Mouse (Mus musculus) urinary bladder, adult 2 months (tissue): ENCODE data around the gene Evc. TPM values are rescaled to one million over a fixed set of nuclear protein-coding genes. Genes with fewer than 3 reads are reported as not detected.

Experiments
- DNase-seq: peaks from one replicate; pipeline ENCODE4 v3.0.0; 2022; ENCODE audit warnings: low spot score
- polyA plus RNA-seq: library from polyadenylated mRNA; depleted of rRNA; stranded (reverse); fragments of >200 nt; gene quantifications from 2 replicates; pipeline ENCODE4 v1.2.3, GENCODE M21; 2012

Gene Evc
- polyA plus RNA-seq, 1 experiment, result 23.8 TPM

DNA sequence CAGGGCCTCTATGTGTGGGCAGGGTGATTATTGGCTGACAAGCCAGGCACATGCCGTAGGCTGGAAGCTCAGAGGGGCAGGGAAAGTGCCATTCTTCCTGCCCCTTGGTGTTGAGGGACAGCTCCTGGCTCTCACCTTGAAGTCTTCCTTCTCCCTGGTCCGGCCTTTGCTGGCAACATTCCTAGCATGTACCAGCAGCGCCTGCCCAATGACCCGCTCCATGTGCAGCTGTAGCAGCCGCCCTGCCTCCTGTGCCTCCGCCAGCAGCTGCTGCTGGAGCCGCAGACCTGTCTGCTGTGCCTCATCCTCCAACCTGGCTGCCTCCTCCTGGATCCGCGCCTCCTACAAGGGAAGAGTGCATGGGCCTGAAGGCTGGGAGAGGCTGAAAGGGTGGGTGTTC is 26.7 kb downstream of the Evc start:
- no peak for DNase-seq

DNA sequence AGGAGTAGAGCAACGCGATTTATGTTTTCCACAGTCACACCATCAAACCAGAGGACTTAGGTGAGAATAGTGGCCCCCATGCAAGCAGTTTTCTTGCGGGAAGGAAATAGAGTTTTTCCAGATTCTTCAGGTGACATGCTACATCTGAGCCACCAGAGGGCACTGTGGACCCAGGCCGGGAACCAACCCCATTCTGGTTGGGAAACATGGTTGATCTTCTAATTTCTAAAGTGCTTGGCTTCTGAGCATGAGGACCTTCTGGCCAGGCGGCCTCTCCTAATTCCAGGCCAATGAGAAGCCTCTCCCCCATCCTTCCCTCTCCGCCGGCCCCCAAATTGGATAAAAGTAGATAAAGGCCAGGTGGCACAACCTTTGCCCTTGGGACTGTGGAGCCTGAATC is 38.3 kb downstream of the Evc start:
- DNase-seq, result no peak

DNA sequence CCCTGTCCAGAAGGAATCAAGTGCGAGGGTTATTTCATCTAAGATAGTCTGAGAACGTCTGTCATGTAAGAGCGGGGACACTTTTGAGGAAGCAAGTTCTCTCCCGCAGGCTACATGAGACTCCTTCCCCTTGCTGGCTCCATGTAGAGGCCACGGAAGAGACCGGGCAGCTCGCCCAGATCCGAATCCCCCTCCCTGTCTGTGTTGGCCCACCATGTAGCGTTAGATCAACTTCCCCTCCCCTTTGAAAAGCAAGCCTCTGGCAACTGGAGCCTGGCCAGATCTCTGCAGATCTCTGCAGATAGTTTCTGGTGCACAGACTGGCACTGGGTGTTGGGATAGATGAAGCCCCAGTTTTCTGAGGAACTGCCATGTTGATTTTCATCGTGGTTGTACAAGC is 40.0 kb downstream of the Evc start:
- DNase-seq, result no peak

DNA sequence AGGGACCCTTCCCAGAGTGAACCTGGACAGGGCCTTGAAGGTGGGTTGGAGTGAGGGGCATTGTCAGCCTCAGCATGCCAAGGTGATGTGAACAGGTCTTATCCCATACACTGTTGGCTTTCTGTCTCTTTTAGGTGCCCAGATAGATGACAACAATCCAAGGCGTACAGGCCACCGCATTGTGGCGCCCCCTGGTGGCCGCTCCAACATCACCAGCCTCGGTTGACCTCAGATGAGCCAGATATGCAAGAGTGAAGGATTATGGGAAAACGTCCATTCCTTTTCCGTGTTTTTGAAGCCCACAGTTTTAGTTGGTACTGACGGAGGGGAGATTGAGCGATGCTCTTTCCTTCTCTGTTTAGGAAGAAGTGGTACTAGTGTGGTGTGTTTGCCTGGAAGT is 45.7 kb downstream of the Evc start:
- no peak for DNase-seq

DNA sequence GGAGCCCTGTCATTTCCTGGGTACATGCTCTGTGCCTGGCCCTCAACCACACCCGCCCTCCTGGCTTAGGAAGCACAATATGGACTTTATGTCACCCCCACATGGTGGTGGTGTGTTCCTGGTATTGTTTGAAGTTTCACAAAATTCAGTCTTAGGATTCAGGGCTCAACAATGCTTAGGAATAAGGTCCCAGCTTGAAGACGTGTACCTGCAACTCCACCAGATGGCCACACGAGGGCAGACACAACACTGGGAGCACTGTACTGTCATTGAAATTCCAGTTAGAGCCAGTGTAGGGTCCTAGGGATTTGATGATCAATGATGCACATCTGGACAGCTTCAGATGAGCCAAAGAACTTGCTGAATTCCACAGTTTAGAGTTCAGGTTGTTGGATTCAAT is 47.5 kb downstream of the Evc start:
- DNase-seq, result no peak

DNA sequence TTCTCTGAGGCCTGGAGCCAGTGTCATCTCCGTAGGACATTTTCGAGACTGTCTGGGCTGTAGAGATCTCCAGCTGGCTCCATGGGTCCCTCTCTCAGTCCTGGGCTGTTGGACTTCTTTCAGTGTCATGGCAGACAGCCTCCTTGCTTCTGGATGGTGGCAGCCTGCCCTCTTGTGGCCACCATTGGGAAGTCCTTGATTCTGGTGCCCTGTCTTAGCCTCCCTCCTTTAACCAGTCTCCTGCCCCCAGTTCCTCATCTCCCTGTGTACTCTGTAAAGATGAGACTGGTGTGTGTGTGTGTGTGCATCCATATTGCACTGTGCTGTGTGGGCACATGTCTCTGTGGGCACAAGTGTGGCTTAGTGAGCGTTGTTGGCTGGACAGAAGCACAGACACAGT is 48.3 kb downstream of the Evc start:
- DNase-seq, result no peak

DNA sequence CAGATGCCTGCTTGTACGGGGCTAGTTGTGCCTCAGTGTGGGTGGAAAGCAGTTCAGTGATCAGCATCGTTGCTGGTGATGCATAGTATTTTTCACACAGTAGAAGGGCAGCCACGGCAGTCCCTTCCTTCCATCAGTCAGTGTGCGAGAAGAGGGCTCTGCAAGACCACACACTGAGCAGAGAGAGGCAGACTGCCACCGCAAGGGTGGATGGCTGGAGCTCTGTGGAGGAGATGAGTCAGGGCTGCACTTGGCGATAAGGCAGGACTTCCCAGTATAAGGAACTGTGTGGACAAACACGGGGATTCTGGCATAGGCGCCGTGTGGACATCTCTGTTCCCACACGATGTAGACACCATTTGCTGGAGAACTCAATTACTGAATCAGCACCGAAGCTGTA is 55.7 kb downstream of the Evc start:
- no peak for DNase-seq

DNA sequence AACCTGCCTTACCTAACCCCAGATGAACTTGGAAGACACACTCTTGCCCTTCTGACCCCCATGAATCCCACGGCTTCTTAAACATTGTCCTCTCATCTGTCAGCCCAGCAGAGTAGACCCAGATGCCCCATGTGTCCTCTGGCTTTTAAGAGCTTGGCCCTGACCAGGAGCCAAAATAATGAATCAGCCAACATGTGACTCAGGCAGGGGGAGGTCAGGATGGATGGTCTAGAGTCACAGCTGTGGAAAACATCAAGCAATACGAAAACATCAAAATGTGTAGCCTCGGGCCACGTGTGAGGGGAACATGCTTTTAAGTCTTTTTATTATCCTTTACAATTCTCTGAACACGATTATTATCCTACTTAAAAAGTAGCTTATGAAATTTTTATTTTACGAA is 72.9 kb downstream of the Evc start:
- no peak for DNase-seq

DNA sequence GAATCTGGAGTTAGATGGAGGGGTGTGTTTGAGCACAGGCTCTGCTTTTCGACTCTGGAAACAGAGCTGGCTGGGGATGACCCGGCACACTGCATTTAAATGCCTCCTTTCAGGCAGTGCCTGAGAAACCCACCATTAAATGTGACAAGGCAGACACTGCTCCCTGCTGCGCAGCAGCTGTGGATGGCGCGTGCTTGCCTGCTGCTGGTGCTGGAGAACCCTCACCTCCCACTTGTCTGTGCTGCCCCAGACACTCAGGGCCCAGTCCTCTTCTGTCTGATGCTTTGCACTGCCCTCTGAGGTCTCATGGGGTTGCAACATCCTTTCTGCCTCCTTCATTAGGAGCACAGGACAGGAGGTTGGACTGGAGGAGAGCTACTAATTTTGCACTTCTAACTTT is 75.0 kb downstream of the Evc start:
- no peak for DNase-seq

DNA sequence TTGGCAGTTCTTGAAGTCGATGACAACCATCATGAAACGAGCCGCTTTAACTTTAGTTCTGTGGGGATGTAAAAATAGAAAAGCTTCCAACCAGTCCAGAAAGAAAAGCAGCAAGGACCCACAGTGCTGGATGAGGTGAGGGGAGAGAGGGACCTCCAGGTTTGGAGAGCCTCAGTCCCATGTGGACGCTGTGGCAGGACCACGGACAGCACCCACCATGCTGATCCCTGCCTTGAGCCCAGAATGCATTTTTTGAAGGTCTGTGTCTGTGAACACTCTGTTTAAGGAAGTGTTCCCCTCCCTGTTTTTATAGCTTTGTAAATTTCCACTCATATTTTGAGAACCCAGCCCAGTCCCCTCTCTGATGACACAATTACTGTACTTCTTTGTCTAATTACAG is 79.5 kb downstream of the Evc start:
- no peak for DNase-seq

DNA sequence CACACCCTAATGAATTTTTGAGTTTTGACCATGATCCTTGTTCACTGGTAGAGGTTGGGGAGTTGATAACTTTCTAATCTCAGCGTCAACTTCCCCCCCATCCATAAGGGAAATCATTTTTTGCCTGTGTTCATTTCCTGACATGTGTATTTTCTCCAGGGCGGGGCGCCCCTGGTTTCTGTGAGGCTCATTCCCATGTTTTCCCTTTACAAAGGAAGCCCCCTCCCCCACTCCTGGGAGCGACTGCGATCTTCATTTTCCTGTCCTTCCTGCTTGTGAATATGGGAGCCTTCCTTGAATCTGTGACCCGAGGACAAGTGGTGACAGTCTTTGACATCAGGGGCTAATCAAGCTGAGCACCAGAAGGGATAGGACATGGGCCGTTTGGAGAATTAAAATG is 79.9 kb downstream of the Evc start:
- no peak for DNase-seq

DNA sequence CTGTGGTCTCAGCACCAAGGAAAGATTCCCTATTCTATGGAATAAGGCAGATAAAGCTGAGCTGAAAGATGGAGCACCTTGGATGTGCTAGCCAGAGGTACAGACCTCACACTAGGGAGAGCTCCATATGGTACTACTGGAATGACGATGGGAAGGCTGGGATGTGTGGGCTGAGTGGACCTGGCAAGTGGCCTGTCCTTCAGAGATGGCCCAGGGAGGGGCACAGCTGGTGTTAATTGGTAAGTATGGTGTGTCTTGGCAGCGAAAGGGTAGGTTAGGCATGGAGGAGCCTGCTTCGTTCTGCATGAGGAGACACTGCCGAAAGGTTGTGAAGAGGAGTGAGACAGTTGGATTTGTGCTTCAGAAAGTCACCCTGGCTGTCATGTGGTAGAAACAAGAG is 82.2 kb downstream of the Evc start:
- DNase-seq, result no peak

DNA sequence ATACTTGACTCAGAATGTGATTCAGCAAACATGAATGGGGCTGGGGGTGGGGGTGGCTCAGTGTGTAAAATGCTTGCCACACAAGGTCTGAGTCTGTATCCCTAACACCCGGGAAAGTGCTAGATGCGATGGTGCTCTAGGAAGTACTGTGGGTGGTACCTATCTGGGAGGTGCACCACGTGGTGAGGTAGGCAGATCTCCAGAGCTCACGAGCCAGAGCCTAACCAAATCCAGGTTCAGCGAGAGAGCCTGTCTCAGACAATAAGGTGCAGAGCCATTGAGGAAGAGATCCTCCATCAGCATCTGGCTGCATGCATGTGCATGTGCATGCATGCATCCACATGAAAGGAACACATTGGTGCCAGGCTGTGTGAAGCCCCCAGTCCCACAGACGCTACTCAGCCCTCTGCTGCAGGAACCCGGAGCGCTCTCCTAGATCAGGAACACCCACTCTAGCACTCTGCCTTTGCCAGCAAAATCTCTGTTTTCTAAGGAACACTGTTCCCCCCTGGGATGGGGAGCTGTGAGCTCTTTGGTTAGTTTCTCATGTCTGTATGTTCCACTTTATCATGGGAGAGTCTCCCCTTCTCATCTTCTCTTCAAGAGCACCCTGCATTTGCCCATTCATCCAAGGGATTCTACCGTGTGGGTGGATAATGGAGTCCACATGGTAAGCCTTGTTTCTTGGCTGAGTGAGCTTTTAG is 84.4 kb downstream of the Evc start:
- DNase-seq, result no peak

DNA sequence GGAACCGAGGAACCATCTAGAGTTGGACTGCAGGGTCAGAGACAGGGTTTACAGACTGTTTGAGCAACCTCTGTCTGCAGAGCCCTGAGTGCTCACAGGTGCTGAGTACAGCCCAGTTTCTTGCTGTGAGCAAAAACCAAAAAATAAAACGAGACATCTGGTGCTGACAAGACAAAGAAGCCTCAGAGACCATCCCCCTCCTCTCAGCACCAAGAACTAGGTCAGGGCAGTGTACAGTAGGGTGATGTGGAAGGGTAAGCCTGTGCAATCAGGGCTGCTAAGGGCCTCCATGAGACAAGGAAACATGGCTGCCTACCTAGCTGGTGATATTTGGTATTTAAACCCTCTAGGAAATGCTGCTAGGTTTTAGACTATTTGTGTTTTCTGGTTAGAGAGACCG is 85.1 kb downstream of the Evc start:
- DNase-seq, result no peak

DNA sequence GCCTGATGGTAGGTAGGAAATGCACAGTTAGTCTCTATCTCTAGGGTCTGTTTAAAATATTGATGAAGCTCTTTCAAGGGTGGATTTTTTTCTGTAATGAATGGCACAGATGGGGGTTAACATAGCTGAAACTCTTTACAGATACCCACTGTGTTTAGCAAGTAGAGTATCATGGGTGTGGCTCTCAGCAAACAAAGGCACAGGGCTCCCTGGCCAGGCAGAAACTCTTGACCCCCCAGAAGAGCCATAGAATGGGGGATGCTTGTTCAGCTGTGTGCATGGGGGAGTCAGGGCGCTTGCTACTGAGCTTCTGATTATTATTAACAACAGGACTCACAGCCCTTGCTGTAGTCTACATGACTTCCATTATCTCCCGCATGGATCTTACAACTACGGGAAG is 87.8 kb downstream of the Evc start:
- DNase-seq, result no peak

DNA sequence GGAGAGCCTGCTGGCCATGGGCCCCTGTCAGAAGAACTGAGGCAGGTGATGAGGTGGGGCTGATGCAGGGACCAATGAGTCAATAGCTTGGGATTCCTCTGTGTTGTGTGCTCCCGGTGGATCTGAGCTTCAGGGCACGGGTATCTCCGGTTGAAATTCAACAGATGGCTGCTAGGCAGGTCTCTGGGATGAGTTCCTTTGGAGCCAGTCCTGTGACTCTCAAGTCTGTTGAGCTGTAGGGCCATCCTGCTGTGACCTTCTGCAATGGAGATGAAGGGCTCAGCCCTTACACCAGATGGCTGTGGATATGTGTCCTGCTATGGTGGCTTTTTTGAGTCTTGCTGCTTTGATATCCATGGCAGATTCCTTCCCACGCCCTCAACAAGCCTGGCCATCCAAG is 89.2 kb downstream of the Evc start:
- no peak for DNase-seq

DNA sequence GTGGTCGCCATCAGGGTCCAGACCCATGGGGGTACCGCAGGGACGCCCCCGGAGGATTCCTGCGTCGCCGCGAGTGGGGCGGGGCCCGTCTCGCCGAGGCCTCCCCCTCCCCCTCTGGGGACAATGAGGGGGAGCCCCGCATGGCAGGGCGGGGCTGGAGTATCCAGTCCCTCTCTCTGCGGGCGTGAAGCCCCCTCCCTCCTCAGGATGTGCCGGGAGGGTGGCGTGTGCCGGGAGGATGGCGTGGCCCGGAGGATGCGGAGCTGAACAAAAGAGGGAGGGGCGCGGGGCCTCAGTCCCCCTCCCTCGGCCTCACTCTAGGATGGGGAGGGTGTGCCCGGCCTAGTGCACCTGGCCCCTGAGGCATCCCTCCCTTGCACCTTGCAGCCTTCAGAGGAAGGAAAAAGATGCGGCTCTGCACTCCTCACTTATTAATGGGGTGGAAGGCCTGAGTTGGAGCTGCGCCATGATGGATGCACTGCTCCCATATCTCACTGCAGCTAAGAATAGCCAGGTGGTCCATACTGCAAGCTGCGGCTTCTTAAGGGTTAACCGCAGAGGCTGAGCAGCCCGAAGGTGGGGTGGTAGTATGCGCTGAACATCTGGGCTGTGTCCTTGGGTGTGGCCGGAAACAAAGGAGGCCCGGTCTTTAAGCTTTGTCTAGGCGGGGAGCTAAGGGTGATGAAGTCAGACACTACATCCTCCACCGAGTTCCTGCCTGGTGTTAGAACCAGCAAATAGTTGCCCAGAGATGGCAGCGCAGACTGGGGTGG is 90.4 kb downstream of the Evc start:
- DNase-seq, result no peak

DNA sequence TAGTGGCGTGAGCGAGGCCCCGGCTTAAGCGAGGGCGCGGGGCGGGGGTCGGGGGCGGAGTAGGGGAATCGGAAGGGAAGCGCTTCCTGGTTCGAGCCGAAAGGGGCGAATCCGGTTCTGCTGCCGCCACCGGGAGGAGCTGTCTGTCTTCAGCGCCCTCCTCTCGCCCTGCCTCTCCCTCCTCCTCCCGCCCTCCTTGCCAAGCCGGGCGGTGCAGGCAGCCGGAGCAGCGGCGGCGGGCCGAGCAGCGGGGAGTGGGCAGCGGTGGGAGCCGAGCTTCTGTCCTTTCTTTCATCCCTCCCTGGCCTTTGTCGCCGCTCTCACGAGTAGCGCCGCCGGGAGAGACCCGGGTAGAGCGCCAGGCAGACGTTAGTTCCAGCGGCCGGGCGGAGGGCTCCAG is 91.0 kb downstream of the Evc start:
- DNase-seq, result no peak

DNA sequence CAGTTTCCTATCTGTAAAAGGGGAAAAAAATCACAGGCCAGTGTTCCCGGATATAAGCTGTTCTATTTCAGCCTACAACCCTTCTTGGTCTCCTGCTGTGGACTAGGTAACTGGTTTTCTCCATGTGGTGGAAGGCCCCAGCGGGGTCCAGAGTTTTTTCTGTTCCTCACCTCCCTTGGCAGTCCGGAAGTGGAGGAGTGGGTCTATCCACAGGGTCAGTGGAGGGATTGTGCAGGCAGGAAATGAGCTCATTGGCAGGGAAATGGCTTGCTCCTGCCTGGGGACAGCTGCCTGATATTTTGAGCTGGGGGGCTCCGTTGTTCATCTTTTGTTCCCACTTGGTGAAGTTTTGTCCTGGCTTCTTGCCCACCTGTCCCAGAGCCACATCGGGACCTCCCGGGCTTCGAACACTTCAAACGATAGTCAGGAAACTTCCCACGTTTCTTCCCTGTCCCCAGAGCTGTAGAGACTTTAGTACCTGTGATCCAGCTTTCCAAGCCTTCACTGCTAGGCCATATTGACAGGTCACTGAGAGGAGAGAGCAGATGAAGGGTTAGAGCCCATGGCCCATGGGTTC is 91.9 kb downstream of the Evc start:
- no peak for DNase-seq

DNA sequence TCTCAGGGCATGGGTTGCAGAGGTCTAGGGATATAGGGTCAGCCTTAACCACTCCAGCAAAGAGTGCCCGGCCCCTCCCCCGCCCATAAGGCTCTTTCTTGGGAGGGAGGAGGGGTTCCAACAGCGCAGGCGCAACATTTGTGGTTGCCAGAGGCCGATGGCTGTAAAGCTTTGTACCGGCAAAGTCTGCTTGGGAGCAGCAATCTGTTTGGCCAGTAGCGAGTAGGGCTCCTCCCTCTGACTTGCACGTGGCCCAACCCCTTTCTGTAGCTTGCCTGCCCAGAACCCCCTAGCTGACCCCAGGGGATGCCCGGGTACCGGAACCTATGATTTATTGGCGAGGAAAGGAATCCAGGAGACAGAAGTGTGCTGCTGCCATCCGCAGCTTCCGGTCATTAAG is 92.5 kb downstream of the Evc start:
- DNase-seq, result no peak

DNA sequence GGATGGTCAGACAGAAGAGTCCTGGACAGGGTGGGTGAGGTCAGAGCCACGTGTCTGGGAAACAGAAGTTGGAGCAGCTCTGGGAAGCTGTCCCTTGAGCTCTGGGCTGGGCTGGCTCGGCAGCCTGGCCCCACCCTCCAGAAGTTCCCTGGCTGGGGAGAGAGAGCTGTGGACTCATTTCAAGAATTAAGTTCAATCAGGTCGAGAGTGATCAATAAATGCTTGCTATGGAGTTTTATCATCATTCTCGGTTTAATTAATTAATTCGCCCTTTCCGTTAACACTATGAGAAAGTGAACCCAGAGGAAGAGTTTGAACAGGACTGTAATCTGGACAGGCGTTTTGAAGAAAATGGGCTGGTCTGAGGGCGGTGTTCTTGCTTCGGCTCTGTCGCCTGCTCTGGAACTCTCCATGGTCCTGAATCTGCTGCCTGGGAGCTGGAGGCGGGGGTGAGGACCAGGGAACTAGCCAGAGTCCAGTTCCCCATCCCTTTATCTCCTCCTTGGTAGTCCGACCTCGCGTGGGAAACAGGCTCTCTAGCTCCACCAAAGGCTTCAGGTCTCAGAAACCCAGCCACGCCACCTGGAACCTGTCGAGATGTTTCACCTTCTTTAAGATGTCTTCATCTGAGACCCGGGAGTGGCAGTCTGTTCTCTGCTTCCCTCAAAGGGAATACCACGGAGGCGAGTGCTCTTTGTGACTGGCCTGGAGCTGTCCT is 93.4 kb downstream of the Evc start:
- DNase-seq, result no peak

DNA sequence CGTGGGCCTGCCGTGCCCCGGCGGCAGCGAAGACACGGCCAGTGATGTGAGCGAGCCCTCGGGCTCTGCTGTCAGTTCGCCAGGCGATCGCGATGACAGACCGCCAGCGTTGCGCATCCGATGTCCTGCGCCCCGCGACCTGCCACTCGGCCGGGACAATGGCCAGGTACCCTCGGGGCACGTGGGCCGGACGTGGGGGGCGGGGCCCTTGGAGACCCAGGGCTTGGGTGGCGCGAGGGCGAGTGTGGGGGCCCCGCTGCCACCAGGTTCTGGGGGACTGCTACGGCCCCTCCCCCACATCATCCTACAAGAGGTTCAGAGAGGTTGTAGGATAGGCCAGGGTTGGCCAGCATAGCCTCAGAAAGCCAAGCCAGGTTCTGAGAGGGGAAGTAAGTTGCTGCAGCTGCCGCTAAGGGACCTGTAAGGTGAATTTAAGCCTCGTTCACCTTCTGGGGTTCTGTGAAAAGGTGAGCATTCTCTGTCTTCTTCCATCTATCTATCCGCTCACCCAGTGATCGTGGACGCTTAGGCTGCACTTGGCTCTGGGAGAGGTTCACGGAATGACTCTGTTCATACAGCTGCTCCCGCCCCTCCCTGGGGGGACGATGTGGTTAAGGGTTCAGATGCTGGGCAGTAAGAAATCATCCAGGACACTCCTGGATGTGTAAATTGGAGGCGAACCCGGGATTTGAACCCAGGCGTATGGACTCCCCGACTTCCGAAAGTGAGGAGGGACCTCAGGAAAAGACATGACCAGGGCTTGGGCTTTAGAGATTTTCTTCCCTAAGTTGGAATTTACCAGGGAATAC is 94.1 kb downstream of the Evc start:
- no peak for DNase-seq
